Mouse (Mus musculus) liver, embryonic 16.5 days (tissue): ENCODE results near the gene Ltk. TPM values are rescaled to one million over a fixed set of nuclear protein-coding genes. Genes with fewer than 3 reads are reported as not detected.

ENCODE experiments used
- ATAC-seq: fragments of 200-750 bp; cut with Nextera tagmentation; 2 replicates; pipeline ENCODE4 v1.8.0; 2017; ENCODE audit warnings: low read depth, mild to moderate bottlenecking, moderate number of reproducible peaks, moderate library complexity
- H3K27ac ChIP-seq: fragments of 300-500 bp; sonication (generic); 2 replicates; pipeline ENCODE4 v1.5.1; 2014; ENCODE audit warnings: mild to moderate bottlenecking, low read length
- H3K27me3 ChIP-seq: fragments of 300-500 bp; sonication (generic); 2 replicates; pipeline ENCODE4 v1.6.1; 2014; ENCODE audit warnings: low read depth, low read length, mixed read lengths; ENCODE audit not compliant: control insufficient read depth, insufficient read depth
- H3K36me3 ChIP-seq: fragments of 300-500 bp; sonication (generic); 2 replicates; pipeline ENCODE4 v1.6.1; 2014; ENCODE audit warnings: mild to moderate bottlenecking; ENCODE audit not compliant: control insufficient read depth, insufficient read depth
- H3K4me1 ChIP-seq: fragments of 300-500 bp; sonication (generic); 2 replicates; pipeline ENCODE4 v1.6.1; 2014; ENCODE audit warnings: low read depth, low read length, mixed read lengths; ENCODE audit not compliant: control insufficient read depth
- H3K4me2 ChIP-seq: fragments of 300-500 bp; sonication (generic); 2 replicates; pipeline ENCODE4 v1.6.1; 2014; ENCODE audit warnings: low read depth, low read length, mixed read lengths
- H3K4me3 ChIP-seq: fragments of 300-500 bp; sonication (generic); 2 replicates; pipeline ENCODE4 v1.5.1; 2014; ENCODE audit warnings: low read depth, mild to moderate bottlenecking, low read length
- H3K9ac ChIP-seq: fragments of 300-500 bp; sonication (generic); 2 replicates; pipeline ENCODE4 v1.6.1; 2014; ENCODE audit warnings: low read depth, low read length
- H3K9me3 ChIP-seq: fragments of 300-500 bp; sonication (generic); replicated peaks from 2 replicates; pipeline ENCODE4 v1.6.1; 2016; ENCODE audit warnings: low read length; ENCODE audit not compliant: control insufficient read depth
- WGBS: fragments of 180-500 bp; shearing (Covaris S2); extraction: QIAGEN DNeasy Blood & Tissue Kit; methylation state at CpG from one replicate; pipeline ENCODE4 v1.1.7; 2014; ENCODE audit not compliant: insufficient replicate concordance; 5-methylcytosine and 5-hydroxymethylcytosine counted together
- polyA plus RNA-seq: library from polyadenylated mRNA; unstranded; fragments of >200 nt; fragmentation: Nextera tagmentation; extraction: Ambion mirVana; gene quantifications from 2 replicates; pipeline ENCODE4 v1.2.1, GENCODE M21; 2015

The Ltk gene
- polyA plus RNA-seq, 1 experiment from 2014 or later, result 0.06 TPM

DNA sequence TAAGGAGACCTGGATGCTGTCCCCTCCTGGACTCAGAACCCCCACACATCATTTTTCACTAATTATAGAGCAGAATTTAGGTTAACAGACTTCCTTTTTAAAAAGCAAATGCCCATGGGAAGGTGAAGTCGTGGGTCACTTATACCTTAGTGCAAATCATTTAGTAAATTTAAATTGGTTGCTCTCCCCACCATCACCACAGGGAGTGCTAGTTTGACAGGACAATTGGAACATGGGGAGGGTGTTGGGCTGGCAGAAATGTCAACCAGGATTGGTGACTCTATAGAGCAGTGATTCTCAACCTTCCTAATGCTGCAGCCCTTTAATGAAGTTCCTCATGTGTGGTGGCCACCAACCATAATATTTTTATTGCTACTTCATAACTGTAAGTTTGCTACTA lies 14.9 kb downstream of the Ltk start:
- 6% methylated on average over 1 of the region's 1 CpGs for WGBS
- Histone ChIP-seq H3K4me1 (peaks cover 43% of the 10 kb centered on the region), H3K27me3 (peaks cover 48% of the 10 kb centered on the region), H3K9me3 (no peaks in the 10 kb centered on the region), H3K36me3 (no peaks in the 10 kb centered on the region), H3K27ac (no peak overlapping the region), H3K4me2 (no peak overlapping the region), H3K9ac (no peak overlapping the region), H3K4me3 (no peak overlapping the region)
- no peak for ATAC-seq

DNA sequence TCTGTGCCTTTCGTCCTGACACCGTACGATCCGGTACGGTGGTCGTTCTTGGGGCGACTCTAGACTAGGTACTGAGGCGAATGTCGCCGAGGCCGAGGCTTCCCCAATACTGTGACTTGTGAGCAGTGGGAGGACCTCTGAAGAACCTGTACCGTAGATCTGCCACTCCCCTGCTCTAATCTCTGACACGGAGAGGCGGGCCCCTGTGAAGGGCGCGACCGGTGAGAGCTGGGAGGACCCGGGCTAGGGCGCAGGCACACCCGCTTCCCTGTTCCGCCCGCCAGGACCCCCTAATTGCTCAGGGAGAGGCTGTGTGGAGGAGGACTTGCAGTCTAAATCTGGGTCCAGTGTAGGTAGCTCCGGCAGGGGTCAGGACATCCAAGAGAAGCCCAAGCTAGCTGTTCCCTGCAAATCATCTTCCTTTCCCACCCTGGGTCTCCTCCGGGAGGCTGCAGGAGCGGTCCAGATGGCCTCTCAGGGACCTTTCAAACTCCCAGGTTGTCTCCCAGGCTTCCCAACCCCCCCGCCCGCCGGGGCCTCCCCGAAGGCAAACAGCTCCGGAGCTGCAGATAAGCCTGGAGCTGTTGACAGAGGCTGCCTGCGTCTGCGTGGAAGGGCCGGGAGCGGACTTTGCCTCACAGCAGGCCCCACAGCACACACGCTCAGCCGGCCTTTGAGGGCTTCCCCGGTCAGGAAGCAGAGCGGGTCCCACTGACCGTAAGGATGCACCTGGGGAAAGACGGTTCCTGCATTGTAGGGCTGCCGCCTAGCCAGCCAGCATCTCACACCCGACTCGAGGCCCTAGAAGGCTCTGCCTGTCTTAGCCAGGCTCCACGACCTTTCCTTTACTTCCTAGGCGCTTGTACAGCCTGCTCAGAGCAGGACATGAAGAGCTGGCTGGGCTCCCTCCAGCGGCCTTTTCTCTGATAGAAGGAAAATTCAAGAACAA lies 15.8 kb downstream of the Ltk start:
- peak overlapping the region; percentile 56 for H3K27ac ChIP-seq
- no peaks in the 10 kb centered on the region for H3K36me3 ChIP-seq
- WGBS, result 4% methylated on average over 46 of the region's 46 CpGs
- peak overlapping the region; percentile 72 for H3K4me3 ChIP-seq
- 0 out of 2 replicates have a peak overlapping the region, but pooled peaks have one; percentile 8 for H3K9ac ChIP-seq
- H3K9me3 ChIP-seq, result no peaks in the 10 kb centered on the region
- peaks cover 48% of the 10 kb centered on the region for H3K27me3 ChIP-seq
- peaks cover 43% of the 10 kb centered on the region for H3K4me1 ChIP-seq
- peak overlapping the region; percentile 99 for H3K4me2 ChIP-seq
- ATAC-seq, result peak; percentile 71

GRCm38 (mm10) chr2:119743808-119744162 lies 16.4 kb downstream of the Ltk start:
- peak overlapping the region; percentile 99 for H3K4me2 ChIP-seq
- no peak overlapping the region for H3K9ac ChIP-seq
- no peaks in the 10 kb centered on the region for H3K36me3 ChIP-seq
- 13% methylated on average over 22 of the region's 22 CpGs for WGBS
- no peak for ATAC-seq
- H3K4me3 ChIP-seq, result peak overlapping the region; percentile 72
- no peaks in the 10 kb centered on the region for H3K9me3 ChIP-seq
- no peak overlapping the region for H3K27ac ChIP-seq
- H3K4me1 ChIP-seq, result peaks cover 43% of the 10 kb centered on the region
- peaks cover 45% of the 10 kb centered on the region for H3K27me3 ChIP-seq

- H3K9me3 ChIP-seq, result no peaks in the 10 kb centered on the region
- peak overlapping the region; percentile 99 for H3K4me2 ChIP-seq
- WGBS, result 11% methylated on average over 26 of the region's 31 CpGs
- peaks cover 43% of the 10 kb centered on the region for H3K4me1 ChIP-seq
- H3K36me3 ChIP-seq, result no peaks in the 10 kb centered on the region
- H3K27me3 ChIP-seq, result peaks cover 45% of the 10 kb centered on the region
- no peak for ATAC-seq
- peak overlapping the region; percentile 61 for H3K9ac ChIP-seq
- no peak overlapping the region for H3K27ac ChIP-seq
- peak overlapping the region; percentile 72 for H3K4me3 ChIP-seq
These were observed 16.9 kb downstream of the Ltk start for GRCm38 (mm10) chr2:119743176-119743807.

DNA sequence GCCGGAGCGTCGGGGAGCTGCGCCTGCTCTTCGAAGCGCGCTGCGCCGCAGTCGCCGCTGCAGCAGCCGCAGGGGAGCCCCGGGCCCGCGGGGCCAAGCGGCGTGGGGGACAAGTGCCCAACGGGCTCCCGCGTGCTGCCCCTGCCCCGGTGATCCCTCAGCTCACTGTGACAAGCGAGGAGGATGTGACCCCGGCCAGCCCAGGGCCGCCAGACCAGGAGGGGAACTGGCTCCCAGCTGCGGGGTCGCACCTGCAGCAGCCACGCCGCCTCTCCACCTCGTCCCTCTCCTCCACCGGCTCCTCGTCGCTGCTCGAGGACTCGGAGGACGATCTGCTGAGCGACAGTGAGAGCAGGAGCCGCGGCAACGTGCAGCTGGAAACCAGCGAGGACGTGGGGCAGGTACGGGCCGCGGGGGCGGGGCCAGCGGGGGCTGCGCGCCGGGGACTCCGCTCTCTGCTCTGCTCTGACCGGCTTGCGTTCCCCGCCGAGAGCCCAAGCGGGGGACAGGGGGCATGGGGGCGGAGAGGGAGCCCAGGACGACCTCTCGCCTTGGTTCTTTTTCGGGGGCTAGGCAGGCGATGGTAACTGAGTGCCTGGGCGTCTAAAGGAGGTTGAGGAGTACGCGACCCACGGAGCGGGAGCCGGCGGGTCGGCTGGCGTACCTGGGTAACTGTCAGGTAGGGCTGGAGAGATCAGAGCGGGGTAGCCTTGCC lies 17.6 kb downstream of the Ltk start:
- Histone ChIP-seq H3K9me3 (no peaks in the 10 kb centered on the region), H3K4me3 (peak overlapping the region; percentile 72), H3K9ac (peak overlapping the region; percentile 61), H3K4me1 (peaks cover 43% of the 10 kb centered on the region), H3K27ac (no peak overlapping the region), H3K36me3 (no peaks in the 10 kb centered on the region), H3K27me3 (peaks cover 46% of the 10 kb centered on the region), H3K4me2 (peak overlapping the region; percentile 99)
- WGBS, result under 1% methylated on average over 69 of the region's 70 CpGs
- ATAC-seq, result peak; percentile 43

DNA sequence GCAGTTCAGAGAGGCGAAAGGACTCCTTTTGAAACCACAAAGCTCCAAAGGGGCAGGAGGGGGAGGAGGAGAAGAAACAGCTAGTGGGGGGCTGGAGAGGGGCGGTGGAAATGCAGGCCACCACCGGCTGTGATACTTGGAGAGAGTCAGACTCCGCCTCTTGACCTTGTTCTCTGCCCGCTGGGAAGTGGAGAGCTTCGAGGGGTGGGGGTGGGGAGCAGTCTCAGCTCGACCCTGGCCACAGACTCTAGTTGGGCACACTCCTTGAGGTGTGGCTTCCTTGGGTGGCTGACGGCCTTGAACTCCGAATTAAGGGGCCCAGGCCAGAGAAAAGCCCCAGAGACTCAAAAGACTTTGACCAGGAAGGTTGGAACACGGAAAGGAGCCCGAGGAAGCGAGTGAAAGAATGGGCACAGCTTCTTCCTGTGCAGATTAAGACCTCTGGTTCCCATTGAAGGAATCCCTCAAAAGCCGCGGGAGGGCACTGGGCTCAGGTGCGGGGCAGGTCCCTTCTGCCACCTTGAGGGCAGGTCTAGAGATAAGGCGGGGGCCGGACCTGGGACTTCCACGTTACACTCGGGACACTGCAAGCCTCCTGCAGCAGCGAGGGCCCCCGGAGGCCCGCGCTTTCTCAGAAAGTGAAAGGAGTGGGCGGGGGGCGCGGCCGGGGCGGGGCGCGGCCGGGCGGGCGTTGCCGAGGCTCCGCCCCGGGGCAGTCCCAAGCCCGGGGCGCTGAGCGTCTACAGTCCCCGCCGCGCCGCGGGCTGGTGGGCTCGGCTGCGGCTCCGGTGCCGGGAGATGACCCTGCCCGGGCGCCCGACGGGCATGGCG lies 18.4 kb downstream of the Ltk start, which contains the start of gene Itpka:
Itpka (plus strand) TSS at position 757 of the 831 bp plus-strand sequence.
- peaks cover 48% of the 10 kb centered on the region for H3K27me3 ChIP-seq

GRCm38 (mm10) chr2:119740567-119740966 lies 19.7 kb downstream of the Ltk start:
- WGBS, result 9% methylated on average over 2 of the region's 2 CpGs

More for the DNA sequence above, 18.4 kb downstream of the Ltk start, which contains the start of gene Itpka:
- 0% methylated on average over 44 of the region's 53 CpGs for WGBS
- Histone ChIP-seq H3K9me3 (no peaks in the 10 kb centered on the region), H3K36me3 (no peaks in the 10 kb centered on the region), H3K4me1 (peaks cover 45% of the 10 kb centered on the region), H3K4me2 (peak within 1 kb of the TSS; percentile 99), H3K9ac (peak within 1 kb of the TSS; percentile 69), H3K4me3 (peak within 1 kb of the TSS; percentile 72), H3K27ac (peak within 1 kb of the TSS; percentile 69)
- peak; percentile 74 for ATAC-seq

GRCm38 (mm10) chr2:119737124-119737523 lies 23.1 kb downstream of the Ltk start:
- Histone ChIP-seq H3K4me3 (no peak overlapping the region), H3K4me1 (peaks cover 14% of the 10 kb centered on the region), H3K36me3 (peaks cover 4% of the 10 kb centered on the region), H3K4me2 (no peak overlapping the region), H3K27me3 (peaks cover 12% of the 10 kb centered on the region), H3K27ac (no peak overlapping the region), H3K9me3 (no peaks in the 10 kb centered on the region), H3K9ac (no peak overlapping the region)
- no peak for ATAC-seq
- WGBS, result 27% methylated on average over 12 of the region's 12 CpGs

More at GRCm38 (mm10) chr2:119740567-119740966, 19.7 kb downstream of the Ltk start:
- Histone ChIP-seq H3K9me3 (no peaks in the 10 kb centered on the region), H3K27me3 (peaks cover 46% of the 10 kb centered on the region), H3K4me3 (no peak overlapping the region), H3K27ac (no peak overlapping the region), H3K36me3 (no peaks in the 10 kb centered on the region), H3K9ac (no peak overlapping the region), H3K4me2 (no peak overlapping the region; the same call in 1 of the 2 replicates), H3K4me1 (peaks cover 45% of the 10 kb centered on the region)
- no peak for ATAC-seq
